Mouse (Mus musculus) left cerebral cortex, postnatal 14 days (tissue): ENCODE measurements around the gene Cdk5r2. TPM values are rescaled to one million over a fixed set of nuclear protein-coding genes. Genes with fewer than 3 reads are reported as not detected.
"Not testable (repeated sequence)": the region's sequence is repeated elsewhere in the genome, so short reads cannot be mapped to it uniquely, and the experiment has no call there.

Experiments
- DNase-seq, 2 experiments: peaks; one replicate each; pipeline ENCODE4 v3.0.0; 2021 to 2022; ENCODE audit warnings: low spot score in 2 of 2, mixed read lengths in 1 of 2
- intact Hi-C: fragments of 180-260 bp; cut with DNase I; formaldehyde crosslinking; loops from one replicate; pipeline ENCODE4 v1.15.1; 2025
- long read RNA-seq, 2 experiments: library from polyadenylated mRNA; stranded (forward); transcript quantifications; one replicate each; pipeline ENCODE4 v2.0.0; 2021
- total RNA-seq, 2 experiments: library from RNA; stranded (reverse); gene quantifications; 2 replicates each; pipeline ENCODE4 v1.2.3; 2021

Gene Cdk5r2
- total RNA-seq = 100 to 1,000 TPM; 566 to 585 TPM
- long read RNA-seq, experiment 1, transcript Cdk5r2-201 (1 exons, 2,799 nt) = major isoform, 104 of 104 reads
- long read RNA-seq, experiment 1, partial matches to known transcripts = 0 of 104 reads
- long read RNA-seq, experiment 1, other reads (novel, unspliced or antisense) = 0 of 104 reads
- long read RNA-seq, experiment 2, transcript Cdk5r2-201 (1 exons, 2,799 nt) = major isoform, 100 of 101 reads
- long read RNA-seq, experiment 2, partial matches to known transcripts = 0 of 101 reads
- long read RNA-seq, experiment 2, other reads (novel, unspliced or antisense) = 1 of 101 reads

- intact Hi-C loops = loop anchor here (5.0 kb wide), 1 partner anchor 37 kb away; no protein-coding TSS in a partner anchor
- peak; percentile 98 for DNase-seq
Observed at GRCm38 (mm10) chr1:74854306-74855056, at the start of gene Cdk5r2. Gene Cdk5r2, plus strand, starts transcription at chr1:74854934.

DNA sequence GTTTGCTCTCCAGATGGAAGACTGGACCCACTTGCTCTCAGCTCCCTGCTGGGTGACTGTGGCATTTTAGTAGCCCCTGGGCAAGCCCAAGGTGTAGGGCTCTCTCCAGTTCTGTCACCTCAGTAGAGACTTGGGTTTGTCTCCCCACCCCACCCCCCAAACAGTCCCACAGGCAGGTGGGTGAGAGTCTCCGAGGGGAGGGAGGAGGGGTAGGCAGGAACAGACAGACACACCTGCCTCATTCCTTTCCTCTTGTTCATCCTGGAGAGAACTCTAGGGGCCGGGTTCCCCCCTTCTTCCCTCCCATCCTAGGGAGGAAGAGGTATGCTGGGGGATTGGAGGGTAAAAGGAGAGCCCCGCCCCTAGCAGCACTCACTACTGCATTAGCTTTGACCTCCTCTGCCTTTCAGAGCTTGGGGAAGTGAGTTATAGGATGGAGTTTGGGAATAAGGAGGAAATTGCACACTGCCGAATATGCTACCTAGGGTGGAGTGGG, 49.3 kb upstream of the Cdk5r2 start:
- intact Hi-C loops = no loop called here
- no peak for DNase-seq

DNA sequence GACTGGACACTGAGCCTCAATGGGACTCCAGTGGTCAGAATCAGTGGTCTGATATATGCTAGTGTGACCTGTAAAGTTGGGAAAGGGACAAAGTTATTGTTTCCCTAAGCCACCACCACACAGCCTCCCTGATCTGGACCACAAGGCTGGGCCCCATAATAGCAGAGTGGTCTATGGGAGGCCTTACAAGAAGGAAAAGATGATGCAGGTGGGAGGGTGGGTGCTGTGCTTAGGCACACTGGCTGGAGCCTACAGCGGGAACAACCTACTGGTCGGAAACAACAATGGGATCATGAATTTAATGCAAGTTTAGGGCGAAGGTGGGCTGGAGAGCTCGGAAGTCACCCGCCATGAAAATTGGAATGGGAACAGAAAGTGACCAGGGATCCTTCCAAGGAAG, 48.9 kb upstream of the Cdk5r2 start:
- intact Hi-C loops = no loop called here
- DNase-seq = no peak

DNA sequence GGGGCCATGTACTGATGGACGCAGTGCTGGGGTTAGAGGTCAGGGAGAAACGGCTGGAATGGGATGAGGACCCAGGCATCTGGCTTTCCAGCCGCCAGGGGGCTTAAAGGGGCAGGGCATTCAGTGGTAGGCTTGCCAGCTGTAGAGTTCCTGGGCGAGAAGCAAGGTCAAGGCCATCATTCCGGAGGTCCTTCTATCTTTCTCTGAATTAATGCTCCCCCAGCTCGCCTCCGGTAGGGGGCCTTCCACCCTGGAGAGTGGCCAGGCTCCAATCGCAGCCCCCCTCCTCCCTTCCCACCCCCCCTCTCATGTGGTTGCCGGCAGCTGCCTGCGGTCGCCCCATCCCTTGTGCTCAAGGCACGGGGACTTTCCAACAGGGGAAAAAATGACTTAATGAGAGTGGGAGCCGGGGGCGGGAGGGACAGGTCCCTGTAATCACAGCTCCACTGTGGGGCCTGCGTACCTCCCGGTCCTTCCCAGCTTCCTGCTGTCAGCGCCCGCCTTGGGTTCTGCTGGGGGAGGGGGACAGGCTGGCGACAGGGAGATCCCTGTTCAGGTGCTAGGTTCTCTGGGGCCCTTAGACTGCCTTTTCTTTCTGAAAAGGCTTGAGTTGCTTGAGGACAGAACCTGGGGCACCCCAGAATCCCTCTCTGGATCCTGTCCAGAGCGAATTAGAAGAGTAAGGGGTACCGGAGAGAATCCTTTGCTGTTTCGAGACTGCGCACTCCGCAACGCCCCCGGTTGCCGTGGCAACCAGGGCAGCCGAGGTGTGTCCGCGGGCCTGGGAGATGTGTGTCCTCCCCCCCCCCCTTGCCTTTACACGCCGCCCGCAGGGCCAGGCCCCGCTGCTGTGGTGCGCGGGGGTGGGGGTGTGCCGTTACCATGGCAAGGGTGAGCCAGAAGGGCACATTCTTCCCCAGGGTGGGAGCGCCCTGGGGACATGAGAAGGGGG, 48.1 kb upstream of the Cdk5r2 start:
- peak; percentile 68 to 80 for DNase-seq
- intact Hi-C loops = no loop called here

DNA sequence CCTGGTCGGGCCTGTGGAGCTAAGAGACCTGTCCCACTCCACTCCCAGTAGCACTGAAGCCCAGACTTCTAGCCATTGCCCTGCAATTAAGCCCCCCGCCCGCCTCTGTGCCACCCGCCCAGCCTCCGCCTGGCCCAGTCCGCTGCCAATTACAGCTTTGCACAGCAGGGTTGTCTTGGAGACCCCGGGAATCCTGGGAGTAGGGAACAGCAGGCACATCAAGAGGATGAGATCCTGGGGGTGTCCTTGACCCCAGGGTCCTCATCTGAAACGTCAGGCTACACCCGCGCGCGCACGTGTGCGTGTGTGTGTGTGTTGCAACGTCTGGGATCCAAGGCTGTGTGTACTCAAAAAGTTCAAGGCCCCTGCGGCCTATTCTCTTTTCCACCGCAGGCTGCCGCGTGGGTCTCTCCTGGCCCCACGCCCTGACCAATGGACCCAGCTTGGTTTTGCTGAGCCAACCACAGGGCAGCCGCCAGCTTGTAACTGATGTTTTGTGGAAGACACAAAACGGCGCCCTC, 47.1 kb upstream of the Cdk5r2 start:
- no peak for DNase-seq
- intact Hi-C loops = loop anchor here (2.0 kb wide), 1 partner anchor 19 kb away; no protein-coding TSS in a partner anchor

DNA sequence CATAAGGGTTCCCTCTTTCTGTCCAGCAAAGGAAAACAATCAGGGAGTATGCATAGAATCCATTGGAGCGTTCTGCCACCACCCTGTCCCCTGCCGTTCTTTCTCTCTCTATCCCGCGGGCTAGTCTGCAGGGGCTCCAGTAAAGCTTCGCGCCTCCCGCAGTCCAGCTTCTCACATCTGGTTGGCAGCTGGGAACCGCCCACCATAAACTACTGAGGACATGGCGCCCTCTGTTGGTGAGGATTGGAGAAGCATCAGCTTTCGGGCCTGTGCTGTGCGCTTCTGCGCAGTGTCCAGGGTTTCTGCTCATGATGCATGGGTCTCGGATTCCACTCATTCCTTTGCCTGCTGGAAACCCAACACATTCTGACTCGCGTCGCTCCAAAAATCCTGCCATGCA, 46.7 kb upstream of the Cdk5r2 start:
- intact Hi-C loops = loop anchor here (2.0 kb wide), 1 partner anchor 19 kb away; no protein-coding TSS in a partner anchor
- DNase-seq = peak; percentile 94 to 97

DNA sequence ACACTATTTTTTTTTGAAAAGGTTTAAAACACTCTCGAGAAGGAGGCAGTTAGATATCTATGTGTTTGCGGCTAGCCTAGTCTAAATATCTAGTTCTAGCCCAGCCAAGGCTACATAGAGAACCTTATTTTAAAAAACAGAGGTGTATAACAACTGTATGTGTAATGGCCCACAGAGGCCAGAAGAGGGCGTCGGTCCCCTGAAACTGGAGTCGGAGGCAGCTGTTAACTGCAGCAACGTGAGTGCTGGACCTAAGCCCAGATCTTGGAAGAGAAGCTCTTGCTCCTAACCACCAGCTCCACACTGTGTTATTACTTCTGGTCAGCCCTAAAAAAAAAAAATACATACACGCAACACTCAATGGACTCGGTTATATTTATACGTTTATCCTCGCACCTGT, 45.7 kb upstream of the Cdk5r2 start:
- intact Hi-C loops = loop anchor here (2.0 kb wide), 1 partner anchor 20 kb away; no protein-coding TSS in a partner anchor
- peak in 1 of 2 experiments; percentile 78 for DNase-seq

GRCm38 (mm10) chr1:74814931-74815647, 39.6 kb upstream of the Cdk5r2 start:
- peak in 1 of 2 experiments; percentile 81 for DNase-seq
- intact Hi-C loops = loop anchor here (5.0 kb wide), 1 partner anchor 42 kb away; no protein-coding TSS in a partner anchor

DNA sequence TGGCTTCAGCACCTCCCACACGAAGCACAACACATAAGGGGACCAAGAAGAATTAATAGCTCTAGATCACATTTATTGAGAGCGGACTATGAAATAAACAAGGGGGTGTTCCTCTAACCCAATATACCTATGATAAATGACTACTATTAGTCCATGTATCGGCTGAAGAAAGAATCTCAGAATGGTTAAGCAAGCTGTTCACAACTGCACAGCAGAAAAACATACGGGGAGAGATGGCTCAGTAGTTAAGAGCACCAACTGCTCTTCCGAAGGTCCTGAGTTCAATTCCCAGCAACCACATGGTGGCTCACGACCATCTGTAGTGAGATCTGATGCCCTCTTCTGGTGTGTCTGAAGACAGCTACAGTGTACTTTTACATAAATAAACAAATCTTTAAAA, 38.8 kb upstream of the Cdk5r2 start:
- intact Hi-C loops = loop anchor here (5.0 kb wide), 1 partner anchor 41 kb away; no protein-coding TSS in a partner anchor
- not testable (repeated sequence) for DNase-seq

- intact Hi-C loops = loop anchor here (5.0 kb wide), 1 partner anchor 41 kb away; no protein-coding TSS in a partner anchor
- DNase-seq = peak; percentile 93
Observed at GRCm38 (mm10) chr1:74816612-74817199, 38.0 kb upstream of the Cdk5r2 start.

GRCm38 (mm10) chr1:74817219-74817618, 37.5 kb upstream of the Cdk5r2 start:
- no peak for DNase-seq
- intact Hi-C loops = loop anchor here (5.0 kb wide), 1 partner anchor 40 kb away; no protein-coding TSS in a partner anchor

DNA sequence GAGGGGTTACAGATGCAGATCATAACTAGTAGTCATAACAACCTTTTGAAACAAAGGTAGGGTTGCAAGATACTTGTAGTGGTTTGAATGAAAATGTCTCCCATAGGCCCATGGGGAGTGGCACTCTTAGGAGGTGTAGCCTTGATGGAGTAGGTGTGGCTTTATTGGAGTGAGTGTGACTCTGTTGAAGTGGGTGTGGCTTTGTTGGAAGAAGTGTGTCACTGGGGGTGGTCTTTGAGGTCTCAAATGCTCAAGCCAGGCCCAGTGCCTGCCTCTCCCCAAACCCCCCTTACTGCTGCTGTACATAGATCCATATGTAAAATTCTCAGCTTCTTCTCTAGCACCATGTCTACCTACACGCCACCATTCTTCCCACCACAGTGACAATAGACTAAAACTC, 36.2 kb upstream of the Cdk5r2 start:
- intact Hi-C loops = loop anchor here (5.0 kb wide), 1 partner anchor 39 kb away; no protein-coding TSS in a partner anchor

DNA sequence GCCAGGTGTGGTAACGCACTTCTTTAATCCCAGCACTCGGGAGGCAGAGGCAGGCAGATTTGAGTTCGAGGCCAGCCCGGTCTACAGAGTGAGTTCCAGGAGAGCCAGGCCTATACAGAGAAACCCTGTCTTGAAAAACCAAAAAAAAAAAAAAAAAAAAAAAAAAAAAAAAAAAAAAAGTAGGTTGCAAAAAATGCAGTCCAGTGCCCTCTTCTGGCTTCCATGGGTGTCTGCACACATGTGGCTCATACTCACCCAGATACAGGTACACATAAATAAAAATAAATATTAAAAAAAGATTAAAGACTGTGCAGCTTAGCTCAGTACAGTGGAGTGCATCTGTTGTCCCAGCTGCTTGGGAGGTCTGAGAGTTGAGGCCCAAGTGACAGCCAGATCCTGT, 31.1 kb upstream of the Cdk5r2 start:
- DNase-seq, intact Hi-C loops: not testable (repeated sequence)

More for the DNA sequence above, 36.2 kb upstream of the Cdk5r2 start:
- no peak for DNase-seq

DNA sequence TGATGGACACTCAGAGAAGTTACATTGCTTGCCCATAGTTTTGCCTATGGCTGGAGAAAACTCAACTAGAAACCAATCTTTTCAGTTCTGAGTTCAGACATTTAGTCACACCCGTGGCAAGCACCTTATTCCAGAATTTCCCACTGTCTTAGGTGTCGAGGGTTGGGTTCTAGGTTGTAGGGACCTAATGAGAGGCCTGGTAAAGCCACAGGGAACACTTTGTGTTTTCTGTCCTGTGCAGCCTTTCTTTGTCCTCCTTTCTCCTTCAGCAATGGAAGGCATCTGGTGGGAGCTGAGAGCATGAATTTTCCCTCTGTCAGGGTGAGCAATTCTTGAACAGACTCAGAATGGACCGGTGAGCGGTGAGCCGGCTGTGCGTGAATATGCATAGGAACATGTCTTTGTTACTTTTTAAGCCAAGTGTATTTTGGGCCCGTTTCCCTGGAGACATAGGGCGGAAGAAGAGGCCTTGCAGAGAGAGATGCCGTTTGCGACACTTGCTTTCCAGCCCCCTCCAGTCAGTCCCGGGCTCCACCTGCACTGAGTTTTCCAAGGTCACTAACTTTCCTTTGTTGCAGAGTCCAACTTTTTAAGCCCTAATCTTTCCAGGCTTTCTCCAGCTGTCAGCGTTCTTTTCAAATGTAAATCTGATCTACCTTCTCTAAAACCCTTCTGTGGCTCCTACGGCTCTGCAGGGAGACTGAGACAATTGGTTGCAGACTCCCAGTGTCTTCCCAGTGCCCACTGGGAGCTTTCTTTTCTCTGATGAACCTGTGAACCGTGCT, 30.0 kb upstream of the Cdk5r2 start:
- DNase-seq = peak; percentile 76 to 88
- intact Hi-C loops = loop anchor here (2.0 kb wide), 1 partner anchor 26 kb away; no protein-coding TSS in a partner anchor

- no peak for DNase-seq
- intact Hi-C loops = no loop called here
Observed at GRCm38 (mm10) chr1:74830061-74830460, 24.7 kb upstream of the Cdk5r2 start.

DNA sequence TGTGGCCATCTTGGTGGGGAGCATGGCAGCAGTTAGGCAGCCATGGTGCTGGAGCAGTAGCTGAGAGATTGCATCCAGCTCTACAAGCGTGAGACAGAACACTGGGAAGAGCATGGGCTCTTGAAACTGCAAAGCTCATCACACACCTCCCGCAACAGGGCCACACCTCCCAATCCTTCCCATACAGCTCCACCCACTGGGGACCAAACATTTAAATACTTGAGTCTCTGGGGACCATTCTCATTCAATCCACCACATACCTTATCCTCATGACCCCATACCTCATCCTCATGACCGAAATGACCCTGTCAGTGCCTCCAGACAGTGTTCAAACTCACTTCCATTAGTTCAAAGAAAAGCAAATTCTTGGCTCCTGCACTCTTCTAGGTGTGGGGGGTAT, 21.5 kb upstream of the Cdk5r2 start:
- no peak for DNase-seq
- intact Hi-C loops = no loop called here

DNA sequence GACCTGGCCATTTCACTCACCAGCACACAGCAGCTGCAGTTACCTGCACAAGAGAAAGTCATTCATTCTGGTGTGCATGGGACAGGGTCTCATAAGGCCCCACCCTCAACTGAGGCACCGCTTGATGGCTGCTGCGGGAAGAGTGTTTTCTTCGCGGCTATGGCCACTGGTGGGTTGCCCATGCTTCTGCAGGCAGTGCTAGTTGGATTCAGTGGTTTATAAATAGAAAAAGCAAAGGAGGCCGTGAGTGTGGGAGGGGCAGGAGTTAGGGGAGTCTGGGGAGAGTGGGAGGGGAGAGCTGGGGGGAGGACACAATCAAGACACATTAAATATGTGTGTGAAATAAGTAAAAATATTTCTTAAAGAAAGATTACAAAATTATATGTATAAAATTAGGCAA, 11.6 kb upstream of the Cdk5r2 start:
- DNase-seq = no peak
- intact Hi-C loops = no loop called here
